Mouse (Mus musculus): ENCODE measurements around the gene Stx11.

DNA sequence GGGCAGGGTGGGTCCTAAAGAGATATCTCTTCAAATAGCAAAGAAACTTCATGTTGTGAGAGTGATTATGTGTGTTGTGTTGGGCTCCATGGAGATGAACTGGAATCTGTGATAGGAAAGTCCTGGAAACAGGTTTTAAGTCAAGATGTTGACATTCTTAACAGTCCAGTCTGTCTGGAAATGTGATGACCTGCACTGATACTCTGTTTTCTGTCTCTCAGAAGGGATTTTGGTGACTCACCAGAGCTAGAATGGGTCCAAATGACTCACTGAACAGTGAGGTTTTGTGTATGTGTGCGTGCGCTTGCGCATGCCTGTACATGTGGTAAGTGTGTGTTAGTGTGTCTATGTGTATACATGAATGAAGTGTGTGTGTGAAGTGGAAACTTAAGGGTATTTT lies 70.8 kb downstream of the Stx11 start:
- TF ChIP-seq POLR2A (IDR thresholded peaks at IDR 0.05; ENCODE audit: low read depth, low read length) (no peak), CTCF (conservative IDR thresholded peaks at IDR 0.05; ENCODE audit: insufficient read depth, insufficient read length, low read depth, low read length) (no peak)
